Mouse (Mus musculus) fat pad, adult 2 months (tissue): Measurements from ENCODE around the gene Camk2b.

Source experiments
- DNase-seq: peaks from one replicate; pipeline ENCODE4 v3.0.0-alpha.2; 2011; ENCODE audit warnings: low read depth, low spot score; ENCODE audit errors: extremely low read depth

Gene Camk2b

GRCm38 (mm10) chr11:6053386-6053785 lies 12.8 kb downstream of the Camk2b start:
- no peak for DNase-seq

GRCm38 (mm10) chr11:6050066-6050560 lies 16.0 kb downstream of the Camk2b start:
- no peak for DNase-seq

- DNase-seq: no peak
These were observed 18.0 kb downstream of the Camk2b start for GRCm38 (mm10) chr11:6048208-6048607.

DNA sequence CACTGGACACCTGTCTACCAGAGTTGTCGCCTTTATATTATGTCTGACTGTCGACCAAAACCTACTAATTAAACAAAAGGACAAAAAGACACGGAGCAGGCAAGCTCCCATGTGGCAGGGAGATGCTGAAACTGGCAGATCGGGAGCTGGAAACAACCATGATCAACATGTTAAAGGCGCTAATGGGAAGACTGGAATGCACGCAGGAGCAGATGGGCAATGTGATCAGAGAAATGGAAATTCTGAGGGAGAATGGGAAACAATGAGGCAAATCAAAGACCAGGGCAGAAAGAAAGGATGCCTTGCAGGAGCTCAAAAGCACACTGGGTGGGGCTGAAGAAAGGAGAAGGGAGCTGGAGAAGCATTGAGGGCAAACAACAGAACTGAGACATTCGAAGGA lies 27.2 kb downstream of the Camk2b start:
- DNase-seq: no peak

DNA sequence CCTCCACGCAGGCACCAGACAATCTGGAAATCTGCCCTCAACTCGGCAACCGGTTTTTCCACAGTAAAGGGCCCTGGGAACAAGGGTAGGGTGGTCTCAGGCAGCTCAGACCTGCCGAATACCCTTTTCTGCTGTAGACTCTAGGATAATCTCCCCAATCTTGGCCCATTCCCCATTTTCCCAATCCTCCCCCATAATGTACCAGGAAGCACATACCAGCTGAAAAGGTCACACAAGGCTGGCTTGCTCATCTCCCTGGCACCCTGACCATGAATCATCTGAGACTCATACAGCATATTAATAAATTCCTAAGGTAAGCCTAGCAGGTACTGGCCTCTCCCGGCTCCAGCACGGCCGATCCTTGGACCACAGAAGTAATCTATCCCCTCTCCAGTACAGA lies 28.5 kb downstream of the Camk2b start:
- DNase-seq: no peak

GRCm38 (mm10) chr11:6037198-6037597 lies 29.0 kb downstream of the Camk2b start:
- no peak for DNase-seq

DNA sequence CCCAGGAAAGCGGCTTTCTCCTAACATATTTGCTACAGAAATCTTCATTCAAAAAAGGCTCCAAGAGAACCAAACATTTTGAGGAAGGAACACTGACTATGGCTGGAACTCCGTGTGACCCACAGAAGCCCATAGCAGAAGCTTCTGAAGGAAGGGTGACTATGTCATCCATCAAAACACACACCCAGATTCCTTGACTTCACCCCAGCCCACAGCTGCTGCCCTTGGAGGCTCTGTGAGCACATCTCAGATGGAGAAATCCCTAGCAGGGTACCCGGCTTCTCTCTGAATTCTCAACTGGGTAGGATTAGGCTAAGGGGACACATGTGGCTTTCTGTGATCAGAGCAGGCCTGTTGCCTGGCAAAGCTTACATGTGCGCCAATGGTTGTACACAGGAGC lies 29.7 kb downstream of the Camk2b start:
- no peak for DNase-seq

DNA sequence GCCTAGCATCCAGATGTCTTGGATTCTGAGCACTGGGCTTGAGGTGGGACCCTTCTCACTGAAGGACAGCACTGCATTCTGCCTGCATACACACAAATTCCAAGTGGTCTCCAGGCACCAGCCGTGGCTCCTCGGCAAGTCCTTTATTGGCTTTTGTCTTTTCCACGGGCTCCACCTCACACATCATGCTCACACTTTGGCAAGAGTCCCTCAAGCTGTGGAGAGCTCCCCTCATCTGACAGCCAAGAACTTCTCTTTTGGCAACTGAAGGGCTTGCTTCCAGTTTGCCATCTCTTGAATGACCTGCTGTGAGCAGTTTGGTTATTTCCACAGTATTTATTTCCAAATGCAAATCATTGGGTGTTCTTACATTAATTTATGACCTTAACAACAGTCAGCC lies 30.6 kb downstream of the Camk2b start:
- no peak for DNase-seq

DNA sequence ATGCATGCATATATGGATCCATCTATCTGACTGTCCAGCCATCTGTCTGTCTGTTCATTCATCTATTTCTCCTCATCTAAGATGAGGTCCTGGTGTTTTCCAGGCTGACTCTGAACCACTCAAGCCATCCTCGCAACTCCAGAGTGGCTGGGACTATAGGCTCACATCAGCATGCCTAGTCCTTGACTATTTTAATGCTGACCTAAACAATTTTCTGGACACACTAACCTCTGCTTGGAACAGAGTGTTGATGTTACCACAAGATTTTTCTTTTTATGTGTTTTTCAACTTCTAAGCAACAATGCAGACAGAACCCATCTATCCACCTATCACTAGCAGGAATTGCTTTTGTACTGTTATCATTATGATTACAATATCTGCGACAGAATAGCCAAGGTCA lies 31.4 kb downstream of the Camk2b start:
- DNase-seq: no peak

DNA sequence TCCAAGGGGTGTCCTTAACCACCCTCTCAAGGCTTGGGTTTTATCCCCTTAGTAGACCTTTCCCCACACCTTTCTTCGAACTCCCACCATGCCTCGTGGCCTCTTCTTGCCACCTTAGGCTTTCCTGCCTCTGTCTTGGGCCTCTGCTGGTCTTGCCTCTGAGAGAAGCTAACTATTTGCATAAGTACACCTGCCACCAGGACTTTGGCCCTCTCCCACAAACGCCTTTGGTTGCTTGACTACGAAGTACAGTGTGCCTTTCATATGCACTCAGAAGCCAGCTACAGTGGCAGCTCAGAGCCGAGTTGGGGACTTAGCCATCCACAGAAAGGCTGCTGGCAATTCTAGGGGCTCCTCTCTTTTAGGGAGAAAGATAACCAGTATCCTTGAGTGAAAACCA lies 32.4 kb downstream of the Camk2b start:
- no peak for DNase-seq

GRCm38 (mm10) chr11:6033147-6033546 lies 33.0 kb downstream of the Camk2b start:
- no peak for DNase-seq

DNA sequence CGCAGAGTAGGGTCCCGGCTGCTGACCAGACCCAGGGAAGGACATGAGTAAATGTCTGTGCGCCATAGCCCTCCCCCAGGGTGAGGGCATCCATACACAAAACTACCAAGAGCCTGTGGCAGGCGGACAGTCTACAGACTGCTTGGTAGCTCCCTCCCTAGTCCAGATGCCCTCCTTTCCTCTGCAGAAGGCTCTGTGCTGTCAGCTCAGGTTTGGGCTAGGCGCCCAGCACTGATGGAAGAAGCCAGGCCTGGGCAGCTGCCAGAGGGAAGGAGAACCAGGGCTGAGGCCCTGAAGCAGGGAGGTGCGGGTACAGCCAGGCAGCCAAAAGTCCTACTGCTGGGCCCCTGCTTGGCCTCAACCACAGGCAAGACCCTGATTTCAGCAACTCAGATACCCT lies 35.5 kb downstream of the Camk2b start:
- DNase-seq: no peak

- no peak for DNase-seq
These were observed 36.4 kb downstream of the Camk2b start for GRCm38 (mm10) chr11:6029790-6030189.

DNA sequence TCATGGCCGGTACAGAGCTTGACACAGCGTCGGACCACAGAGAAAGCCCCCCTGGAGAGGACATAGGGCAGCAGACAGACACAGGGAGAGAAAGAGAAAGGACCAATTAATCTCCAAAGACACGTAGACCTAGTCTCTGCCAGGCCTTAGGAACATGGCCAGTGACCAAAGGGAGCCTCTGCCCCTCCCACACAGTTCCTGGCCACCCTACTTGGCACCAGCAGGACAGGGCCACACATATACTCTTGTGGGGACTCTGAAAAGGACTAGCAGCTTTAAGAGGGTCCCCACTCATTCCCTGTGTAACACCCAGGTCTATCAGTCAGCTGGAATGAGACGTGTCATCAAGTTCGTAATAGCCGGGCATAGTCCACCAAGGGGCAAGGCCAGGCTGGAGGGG lies 37.3 kb downstream of the Camk2b start:
- DNase-seq: no peak

DNA sequence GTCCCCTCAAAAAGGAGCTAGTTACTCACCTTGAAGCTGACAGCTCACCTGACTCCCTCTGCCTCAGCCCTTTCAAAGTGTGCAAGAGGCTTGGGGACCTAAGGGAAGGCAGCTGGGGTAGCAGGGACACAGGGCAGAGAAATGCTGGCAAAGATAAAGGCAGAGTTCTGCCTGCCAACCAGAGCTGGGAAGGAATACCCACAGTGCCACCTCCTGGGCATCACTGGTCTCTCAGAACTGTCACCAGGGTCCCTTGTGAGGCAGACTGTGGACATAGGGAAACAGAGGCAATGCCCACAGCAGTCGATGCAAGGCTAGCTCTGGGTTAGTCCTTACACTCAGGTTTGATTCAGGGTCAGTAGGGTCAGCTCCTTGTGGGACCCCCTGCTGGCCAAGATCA lies 39.8 kb downstream of the Camk2b start:
- no peak for DNase-seq

DNA sequence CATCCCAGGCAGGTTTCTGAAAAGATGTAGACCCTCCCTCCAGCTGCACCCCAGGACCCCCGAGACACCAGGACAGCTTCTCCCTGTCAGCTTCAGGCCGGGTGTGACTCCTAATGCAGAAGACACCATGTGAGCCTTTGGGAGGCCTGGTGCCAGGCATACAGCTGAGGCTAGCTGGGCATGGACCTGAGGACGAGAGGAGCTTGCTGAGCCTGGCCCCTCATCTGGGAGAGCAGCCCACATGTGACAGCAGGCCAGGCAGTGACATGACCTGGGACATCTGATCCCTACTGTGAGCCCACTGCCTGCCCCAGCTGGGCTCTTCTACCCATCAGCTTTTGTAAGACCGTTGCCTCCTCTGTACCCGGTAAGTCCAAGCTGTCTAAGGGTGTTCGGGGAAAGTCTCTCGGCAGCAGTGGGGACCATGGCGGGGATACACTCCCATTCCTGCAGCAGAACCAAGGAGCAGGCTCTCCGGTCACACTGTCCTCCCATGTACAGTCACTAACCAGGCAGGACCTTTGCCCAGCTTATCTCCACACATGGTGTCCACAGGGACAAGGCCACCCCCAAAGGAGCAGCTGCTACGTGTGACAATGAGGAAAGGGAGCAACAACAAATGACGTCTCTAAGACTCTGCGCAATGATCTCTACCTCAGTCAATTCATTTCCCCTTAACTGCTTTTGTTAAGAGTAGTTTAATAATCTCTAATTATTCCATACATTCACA lies 41.1 kb downstream of the Camk2b start:
- no peak for DNase-seq

- DNase-seq: no peak
These were observed 45.0 kb downstream of the Camk2b start for GRCm38 (mm10) chr11:6020897-6021839.

DNA sequence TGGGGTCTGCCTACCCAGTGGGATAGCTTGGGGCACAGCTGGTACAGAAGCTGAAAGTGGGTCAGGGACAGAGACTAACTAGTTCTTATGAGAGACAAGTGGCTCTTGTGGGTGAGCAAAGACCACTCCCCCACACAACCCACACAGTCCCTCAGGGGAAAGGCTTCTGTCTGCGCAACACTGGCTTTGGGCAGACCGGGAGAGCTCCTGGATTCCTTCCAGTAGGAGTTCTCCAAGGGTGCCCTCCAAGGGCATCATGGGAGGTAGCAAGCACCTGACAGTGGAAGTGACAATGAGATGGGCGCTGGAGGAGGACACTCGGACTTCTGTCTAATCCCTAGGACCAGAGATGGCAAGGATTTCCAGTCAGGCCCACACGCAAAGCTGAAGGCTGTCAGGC lies 45.8 kb downstream of the Camk2b start:
- no peak for DNase-seq

GRCm38 (mm10) chr11:6018218-6019010 lies 47.7 kb downstream of the Camk2b start:
- no peak for DNase-seq

DNA sequence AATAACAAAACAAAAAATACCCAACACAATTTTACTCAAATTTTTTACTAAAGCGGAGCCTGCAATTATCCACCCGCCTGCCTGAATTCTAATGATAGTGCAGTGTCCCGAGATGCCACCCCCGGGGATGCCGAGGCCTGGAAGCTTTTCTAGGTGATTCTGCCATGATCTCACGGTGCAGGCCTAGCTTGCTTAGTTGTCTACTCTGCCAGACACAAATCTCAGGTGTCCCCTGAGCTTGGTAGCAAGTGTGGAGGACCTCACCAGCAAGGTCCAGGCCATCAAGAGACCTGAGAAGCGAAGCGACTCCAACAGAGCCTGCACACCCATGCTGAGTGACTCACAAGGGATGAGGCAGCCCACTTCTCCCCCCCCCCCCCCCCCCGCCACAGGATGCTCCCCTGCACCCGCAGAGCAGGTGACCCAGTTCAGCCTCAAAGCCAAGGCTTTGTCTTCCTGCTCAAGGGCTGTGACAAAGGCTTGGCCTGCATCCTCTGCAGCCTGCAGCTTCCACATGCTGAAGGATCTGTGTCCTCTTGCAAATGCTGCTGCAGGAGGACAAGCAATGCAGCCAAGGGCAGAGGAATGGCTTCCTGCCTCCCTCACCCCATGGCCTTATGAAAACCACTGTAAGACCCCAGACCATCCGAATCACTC lies 48.5 kb downstream of the Camk2b start:
- DNase-seq: no peak
